Mouse (Mus musculus) frontal cortex, postnatal 25 days (tissue): Measurements from ENCODE around the gene Ccdc62.

Source experiments
- DNase-seq, 2 experiments: peaks; one replicate each; pipeline ENCODE4 v3.0.0; 2022; ENCODE audit warnings: low spot score in 2 of 2

Gene Ccdc62

DNA sequence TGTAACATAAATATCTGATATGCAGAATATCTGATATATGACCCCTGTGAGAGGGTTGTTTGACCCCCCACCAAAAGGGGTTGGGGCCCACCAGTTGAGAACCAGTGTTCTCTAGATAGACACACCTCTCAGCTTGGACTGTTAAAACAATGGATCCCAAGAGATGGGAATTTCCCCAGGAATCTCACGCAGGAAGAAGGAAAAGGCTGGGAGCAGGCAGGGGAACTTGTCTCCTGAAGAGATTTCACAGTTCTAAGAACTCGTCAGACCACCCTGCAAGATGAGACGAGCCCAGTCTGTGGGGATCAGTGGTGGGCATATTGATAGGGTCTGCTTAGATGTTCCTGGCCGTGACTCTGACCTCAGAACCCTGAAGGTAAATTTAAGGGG lies 49.5 kb downstream of the Ccdc62 start:
- DNase-seq: no peak

DNA sequence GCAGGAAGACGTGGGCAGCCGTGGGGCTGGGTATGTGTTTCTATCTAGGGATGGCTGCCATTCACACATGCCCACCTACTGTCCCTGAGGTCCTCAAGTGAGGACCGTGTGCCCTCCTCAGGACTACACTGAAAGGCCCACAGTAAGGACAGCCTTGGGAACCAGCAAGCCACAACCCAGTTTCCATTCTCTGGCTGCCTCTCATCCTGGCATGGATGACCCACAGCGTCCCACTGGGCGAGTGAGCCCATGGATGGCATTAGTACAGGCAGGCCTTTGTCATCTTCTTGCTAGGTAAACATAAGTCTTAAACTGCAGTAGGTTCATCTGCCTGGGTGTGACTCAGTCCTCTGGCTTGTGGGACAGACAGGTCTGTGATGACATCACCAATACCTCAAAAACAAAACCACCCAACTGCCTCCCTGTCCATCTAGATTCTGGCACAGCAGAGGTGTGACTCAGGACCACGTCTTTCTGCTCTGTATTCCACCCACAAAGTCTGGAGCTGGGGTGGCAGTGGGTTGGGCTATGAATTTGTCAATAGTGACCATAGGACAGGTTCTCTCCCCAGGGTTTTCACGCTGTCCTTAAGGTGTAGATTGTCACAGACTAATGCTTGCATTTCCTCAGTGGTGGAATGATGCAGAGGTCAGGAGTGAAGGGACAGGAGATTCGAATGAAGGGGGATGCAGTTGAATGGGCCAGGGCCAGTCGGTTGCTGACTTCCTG lies 50.2 kb downstream of the Ccdc62 start:
- DNase-seq: no peak

DNA sequence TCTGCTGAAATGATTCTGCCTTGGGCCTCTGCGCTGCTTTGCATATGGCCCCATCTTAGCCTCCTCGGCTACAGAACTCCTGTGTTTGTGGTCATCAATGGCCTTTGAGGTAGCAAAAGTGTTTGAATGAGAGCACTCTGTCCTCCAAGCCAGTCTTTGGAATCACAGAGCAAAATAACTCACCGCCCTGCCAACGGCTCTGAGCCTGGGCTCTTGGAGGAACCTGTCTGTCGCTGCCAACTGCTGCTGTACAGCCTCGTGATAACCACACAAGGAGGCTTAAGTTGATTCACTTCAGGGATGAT lies 50.7 kb downstream of the Ccdc62 start:
- DNase-seq: no peak

DNA sequence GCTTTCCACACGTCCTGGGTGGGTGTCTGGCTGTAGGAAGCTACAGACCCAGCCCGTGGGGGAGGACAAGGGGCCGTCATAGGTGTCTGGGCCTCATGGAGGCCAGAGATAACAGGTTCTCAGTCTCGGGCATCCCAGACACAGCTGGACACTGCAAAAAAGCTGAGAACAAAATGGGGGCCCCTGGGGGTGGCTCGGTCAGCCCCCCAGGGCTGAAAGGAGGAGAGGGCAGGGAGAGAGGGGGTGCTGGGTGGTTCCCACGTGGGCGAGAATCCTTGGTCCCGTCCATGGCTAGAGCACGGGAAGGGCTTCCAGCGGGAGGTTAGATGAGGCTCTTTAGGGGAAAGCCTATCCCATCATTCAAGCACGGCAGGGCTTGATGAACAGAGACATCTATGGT lies 52.4 kb downstream of the Ccdc62 start:
- no peak for DNase-seq

DNA sequence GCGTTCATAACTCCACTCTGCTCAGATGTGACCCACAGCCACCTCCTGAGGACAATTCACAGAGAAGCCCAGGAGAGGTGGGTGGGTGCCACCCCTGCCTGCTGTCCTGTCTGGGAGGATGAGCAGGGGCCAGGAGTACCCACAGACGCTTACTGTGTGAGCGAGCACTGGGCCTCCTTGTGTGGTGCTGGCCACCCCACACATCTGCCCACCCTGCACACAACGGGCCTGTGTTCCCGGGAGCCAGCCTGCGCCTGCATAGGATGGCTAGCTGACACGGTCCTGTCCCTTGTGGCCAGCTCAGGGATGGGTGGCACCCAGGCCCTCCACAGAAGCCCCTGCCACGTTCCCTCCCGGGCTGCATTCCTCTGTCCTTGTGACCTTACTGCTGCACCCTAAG lies 55.0 kb downstream of the Ccdc62 start:
- no peak for DNase-seq

DNA sequence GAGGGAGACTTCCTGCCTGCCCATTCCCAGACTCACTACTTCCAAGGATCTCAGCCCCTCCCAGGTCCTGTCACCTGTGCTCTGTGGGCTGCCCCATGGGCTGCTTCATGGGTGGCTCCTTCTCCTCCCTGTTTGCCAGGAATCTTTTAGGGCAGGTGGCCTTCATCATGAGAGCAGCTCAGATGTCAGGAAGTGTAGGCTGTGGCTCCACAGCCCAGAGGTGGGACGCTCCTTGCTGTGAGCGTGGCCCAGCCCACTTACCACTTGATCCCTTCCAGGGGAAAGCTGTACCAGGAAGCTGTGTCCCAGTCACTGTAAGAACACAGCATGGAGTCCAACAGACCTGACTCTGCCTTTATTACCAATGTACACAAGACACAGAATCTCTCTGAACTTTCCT lies 56.4 kb downstream of the Ccdc62 start:
- no peak for DNase-seq

DNA sequence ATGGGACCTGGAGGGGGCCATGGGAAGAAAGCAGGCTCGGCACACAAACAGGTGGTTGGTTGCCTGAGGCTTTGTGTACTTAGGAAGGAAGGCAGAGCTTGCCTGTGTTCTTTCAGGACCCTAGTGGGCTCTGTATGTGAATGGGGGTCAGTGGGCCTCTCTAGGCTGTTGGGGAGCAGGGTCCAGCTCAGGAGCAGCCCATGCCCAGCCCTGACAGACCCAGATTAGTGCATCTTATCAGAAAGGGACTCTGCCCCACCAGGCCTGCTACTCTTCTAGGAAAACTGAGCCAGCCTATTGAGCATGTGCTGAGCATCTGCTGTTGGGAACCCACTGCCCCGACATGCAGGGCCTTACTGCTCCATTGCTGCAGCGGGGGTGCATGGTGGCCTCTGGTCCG lies 57.0 kb downstream of the Ccdc62 start:
- no peak for DNase-seq

DNA sequence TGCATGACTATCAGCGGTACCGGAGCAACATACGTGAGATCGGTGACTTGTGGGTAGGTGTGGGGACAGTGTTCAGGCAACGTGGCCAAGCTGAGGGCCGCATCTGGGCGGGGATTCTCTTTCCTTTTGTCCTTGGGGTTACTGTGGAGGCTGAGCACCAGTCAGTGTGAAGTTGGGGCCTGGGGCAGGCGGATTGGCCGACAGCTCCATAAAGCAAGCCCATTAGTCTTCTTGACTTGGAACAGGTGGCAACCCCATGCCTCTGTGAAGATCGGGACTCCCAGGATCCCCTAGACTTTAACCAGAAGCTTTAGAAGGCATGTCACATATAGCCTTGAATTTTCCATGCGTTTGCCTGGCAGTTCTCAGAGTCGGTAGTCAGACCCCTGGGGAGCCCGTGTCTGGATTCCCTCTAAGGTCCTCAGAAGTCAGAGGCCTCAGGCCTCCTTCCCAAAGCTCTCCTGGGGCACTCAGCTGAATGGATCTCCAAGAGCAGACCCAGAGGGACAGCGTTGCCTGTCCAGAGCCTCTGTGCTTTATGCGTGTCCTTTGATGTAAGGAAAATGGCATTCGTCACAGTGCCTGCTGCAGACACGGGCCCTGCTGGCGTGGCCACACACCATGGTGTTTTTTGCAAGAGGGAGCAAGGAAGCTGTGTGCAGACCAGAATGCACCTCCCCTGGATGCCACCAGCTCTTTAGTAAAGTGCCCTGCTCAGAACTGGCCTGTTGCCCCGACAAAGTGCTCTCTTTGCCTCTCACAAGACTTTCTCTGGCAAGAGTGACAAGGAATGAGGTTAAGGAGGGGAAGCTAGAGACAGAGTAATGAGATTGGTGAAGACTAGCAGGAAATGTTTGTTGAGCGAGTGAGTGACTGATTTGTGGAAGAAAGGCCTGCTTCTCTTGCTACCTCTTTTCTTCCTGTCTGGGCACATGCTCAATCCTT lies 59.7 kb downstream of the Ccdc62 start:
- DNase-seq: no peak

DNA sequence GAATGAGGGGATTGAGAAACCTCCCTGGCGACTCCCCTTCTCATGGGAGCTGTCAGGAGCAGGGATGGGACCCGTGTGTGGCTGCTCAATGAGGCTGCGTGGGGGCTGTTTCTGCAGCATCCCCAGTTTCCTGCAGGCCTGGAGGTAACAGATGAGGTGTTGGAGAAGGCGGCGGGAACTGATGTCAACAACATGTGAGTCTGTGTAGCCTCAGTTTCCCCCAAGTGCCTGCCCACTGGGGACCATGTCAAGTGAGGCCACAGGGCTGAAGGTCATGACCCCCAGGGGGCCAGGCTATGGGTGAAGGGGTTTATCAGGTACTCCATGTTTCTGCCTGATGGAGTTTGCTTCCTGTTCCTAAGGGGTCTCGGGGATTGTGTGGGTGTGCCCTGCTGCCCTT lies 60.8 kb downstream of the Ccdc62 start:
- no peak for DNase-seq

DNA sequence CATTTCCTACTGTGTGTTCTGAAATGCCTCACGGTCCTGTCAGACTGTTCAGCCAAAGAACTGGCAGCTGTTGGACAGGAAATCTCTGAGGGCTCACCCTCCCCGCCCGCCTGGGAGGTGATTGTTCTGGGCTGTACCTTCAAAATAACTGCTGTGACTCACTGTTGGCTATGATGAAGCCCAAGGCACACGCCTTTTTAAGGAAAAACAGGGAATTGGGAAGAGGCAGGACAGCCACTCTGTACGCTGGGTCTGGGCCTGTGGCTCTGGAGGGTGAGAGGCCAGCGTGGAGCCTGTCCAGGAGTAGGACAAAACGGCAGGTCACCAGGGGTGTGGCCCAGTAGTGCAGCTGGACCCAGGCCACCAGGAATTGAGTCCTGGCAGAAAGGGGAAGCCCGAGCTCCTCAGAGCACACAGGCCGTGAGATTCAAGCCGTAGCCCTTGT lies 61.7 kb downstream of the Ccdc62 start:
- no peak for DNase-seq

DNA sequence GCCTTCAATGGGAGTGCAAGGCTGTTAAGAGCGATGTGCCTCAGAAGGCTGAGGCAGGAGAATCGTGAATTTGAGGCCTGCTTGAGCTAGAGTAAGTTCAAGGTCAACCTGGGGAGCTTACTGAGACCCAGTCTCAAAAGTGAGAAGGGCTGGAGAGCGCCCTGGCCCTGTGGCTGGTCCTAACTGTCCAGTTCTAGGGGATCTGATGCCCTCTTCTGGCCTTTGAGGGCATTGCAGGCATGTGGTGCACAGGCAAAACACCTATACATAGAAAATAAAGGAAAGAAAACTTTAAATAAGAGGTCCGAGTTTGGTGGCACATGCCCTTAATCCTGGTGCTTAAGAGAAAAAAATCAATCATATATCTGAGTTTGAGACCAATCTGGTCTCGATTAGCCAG lies 62.3 kb downstream of the Ccdc62 start:
- DNase-seq: peak; percentile 80 to 84

DNA sequence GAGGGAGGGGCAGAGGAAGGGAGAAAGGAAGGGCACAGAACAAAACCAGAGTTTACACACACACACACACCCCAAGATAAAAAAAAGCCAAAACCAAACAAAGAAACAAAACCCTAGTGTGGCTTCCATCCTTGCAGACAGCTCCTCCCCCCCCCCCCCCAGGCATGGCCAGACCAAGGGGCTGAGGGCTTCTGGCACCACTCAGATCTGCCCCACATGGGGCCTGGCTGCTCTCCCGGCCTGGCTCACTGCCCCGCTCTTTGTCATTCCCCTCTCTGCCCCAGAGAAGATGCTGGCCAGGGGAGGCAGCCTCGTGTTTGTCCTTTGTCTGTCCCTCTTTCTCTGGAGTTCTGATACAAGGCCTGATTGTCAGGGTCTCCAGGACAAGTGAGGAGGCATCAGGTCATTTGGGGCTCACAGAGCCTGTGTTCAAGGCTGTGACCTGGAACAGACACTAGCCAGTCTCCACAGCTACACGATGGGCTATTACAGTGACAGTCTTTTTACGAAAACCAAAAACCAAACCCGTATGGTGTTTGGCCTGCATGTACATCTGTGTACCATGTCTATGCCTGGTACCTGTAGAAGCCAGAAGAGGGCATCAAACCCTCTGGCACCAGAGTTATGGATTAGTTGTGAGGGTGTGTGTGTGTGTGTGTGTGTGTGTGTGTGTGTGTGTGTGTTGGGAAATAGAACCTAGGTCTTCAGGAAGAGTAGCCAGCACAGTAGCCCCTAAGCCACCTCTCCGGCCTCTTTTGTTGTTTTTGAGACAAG lies 63.0 kb downstream of the Ccdc62 start:
- DNase-seq: no peak

DNA sequence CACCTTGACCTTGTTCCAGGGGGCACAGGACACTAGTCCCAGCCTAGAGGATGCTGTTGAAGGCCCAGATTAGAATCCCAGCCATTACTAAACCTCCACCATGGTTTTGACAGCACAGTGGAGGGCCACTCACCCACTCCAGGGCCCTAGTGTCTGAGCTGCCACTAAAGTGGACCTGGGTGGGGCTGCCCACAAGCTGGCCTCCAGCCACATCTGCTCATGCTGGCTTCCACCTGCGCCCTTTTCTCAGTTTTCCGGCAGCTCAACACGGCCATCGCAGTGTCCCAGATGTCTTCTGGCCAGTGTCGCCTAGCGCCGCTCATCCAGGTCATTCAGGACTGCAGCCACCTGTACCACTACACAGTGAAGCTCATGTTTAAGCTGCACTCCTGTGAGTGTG lies 64.0 kb downstream of the Ccdc62 start:
- no peak for DNase-seq

DNA sequence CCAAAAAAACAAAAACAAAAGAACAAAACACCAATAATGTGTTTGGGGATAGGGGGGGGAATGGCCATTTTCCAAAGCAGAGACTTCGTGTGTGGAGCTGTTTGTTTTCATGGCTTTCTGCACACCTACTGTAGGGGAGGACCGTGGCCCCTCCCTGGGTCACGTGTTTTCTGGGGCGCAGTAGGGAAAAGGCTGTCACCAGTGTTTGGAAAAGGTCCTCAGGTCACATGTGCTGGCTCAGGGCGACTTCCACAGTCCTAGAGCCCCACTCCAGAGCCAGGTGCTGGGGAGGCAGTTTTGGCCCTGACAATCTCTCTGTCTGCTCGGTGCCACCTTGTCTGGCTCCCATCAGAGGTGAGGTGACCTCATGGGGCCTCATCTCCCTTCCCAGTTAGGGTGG lies 64.9 kb downstream of the Ccdc62 start:
- no peak for DNase-seq

DNA sequence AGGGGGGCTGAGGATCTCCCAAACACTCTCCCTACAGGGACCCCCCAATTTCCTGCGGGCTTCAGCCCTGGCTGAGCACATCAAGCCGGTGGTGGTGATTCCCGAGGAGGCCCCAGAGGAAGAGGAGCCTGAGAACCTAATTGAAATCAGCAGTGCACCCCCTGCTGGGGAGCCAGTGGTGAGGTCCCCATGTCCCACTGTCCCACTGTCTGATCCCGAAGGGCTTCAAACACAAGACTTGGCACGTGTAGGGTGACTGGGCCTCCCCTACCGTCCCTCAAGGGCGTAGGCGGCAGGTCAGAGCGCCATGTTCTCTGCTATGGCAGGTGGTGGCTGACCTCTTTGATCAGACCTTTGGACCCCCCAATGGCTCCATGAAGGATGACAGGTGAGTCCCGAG lies 65.7 kb downstream of the Ccdc62 start:
- no peak for DNase-seq

DNA sequence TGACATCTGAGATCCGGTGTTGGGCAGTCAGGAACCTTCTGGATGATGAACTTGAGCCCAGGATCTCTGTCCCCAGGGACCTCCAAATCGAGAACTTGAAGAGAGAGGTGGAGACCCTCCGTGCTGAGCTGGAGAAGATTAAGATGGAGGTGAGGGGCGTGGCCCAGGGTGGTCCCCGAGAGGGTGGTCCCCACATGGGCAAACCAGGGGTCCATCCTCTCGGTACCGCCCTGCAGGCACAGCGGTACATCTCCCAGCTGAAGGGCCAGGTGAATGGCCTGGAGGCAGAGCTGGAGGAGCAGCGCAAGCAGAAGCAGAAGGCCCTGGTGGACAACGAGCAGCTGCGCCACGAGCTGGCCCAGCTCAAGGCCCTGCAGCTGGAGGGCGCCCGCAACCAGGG lies 66.2 kb downstream of the Ccdc62 start:
- DNase-seq: no peak

DNA sequence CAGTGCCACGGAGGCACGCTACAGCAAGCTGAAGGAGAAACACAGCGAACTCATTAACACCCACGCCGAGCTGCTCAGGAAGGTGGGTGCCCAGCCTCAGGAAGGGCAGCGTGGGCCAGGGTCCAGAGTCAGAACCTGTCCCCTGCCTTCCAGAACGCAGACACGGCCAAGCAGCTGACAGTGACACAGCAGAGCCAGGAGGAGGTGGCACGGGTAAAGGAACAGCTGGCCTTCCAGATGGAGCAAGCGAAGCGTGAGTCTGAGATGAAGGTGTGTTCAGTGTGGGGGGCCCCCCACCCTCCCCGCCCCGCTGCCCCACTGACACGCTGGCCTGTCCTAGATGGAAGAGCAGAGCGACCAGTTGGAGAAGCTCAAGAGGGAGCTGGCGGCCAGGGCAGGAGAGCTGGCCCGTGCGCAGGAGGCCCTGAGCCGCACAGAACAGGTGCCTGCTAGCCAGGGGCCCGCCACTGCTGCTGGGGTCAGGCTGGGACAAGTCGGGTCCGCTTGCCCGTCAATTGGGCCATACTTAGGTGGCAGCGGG lies 66.8 kb downstream of the Ccdc62 start:
- no peak for DNase-seq

DNA sequence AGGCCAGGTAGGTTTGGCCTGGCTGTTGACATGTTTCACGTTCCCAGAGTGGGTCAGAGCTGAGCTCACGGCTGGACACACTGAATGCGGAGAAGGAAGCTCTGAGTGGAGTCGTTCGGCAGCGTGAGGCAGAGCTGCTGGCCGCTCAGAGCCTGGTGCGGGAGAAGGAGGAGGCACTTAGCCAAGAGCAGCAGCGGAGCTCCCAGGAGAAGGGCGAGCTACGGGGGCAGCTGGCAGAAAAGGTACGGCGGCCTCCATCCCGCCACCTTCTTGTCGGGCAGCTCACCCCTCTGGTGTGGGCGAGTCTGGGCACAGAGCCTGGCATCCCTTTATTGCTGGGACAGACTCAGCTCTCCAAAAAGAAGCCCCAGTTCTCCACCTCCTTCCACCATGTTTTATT lies 67.3 kb downstream of the Ccdc62 start:
- DNase-seq: no peak

DNA sequence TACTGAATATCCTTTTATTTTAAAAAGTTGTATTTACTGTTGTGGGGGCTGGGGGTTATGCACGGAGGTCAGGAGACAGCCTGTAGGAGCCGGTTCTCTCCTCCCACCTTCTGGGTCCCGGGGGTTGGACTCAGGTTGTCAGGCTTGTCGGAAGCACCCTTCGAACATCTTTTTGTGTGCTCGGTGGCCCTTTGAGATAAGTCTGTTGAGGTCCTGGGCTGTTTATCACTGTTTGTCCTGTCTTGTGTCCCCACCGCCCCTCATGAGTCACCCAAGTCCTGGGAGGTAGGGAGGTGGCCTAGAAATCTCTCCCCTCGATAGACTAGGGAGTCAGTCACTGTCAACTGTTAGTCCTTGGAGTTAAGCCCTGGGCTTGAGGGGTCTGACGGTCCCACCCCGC lies 67.9 kb downstream of the Ccdc62 start:
- no peak for DNase-seq

DNA sequence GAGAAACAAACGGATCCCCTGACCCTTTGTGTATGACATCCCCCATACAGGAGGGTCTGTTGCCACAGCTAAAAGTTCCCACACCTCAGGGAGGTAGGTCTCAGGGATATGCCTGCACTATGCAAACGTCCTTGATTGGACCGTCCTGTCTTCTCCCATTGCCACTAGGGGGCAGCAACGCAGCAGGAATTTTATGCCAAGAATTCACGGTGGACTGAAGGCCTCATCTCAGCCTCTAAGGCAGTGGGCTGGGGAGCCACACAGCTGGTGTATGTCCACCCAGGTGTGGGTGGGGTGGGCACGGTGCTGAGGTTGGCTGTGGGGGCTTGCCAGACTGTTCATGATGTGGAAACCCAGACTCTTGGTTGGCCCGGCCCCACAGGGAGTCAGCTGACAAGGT lies 70.3 kb downstream of the Ccdc62 start:
- peak; percentile 90 to 92 for DNase-seq

DNA sequence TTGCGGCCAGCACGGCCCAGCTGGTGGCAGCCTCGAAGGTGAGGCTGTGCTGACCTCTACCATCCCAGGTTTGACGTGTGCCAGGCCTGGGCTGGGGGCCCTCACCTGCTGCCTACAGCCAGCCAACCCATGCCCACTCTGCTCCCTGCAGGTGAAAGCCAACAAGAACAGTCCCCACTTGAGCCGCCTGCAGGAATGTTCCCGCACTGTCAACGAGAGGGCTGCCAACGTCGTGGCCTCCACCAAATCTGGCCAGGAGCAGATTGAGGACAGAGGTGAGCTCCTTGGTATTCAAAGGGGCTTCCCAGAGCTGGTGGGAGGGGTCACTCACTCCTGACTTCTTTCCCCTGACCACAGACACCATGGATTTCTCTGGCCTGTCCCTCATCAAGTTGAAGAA lies 70.8 kb downstream of the Ccdc62 start:
- DNase-seq: no peak

DNA sequence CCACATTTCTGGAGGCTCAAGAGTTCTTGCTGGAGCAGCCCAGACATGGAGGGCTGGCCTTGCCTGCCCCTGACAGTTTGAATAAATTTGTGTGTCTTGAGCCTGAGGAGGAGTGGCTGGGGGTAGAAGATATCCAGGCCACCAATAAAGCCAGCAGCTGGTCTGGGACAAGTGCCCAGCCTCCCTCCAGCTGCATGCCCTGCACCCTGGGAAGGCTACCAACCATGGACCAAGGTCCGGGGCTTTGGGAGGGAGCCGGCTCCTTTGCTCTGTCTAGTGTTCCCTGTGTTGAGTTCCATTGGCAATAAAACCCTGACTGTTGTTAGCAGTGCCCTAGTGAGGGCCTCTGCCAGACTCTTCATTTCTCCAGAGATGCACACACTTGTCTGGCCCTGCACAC lies 72.4 kb downstream of the Ccdc62 start:
- DNase-seq: no peak
